Mouse (Mus musculus): ENCODE data around the gene Aktip.

GRCm38 (mm10) chr8:91201184-91201583 lies 1.4 kb upstream of the Aktip start:
- peak; percentile 11; the same call in 1 of the 2 replicates for TF ChIP-seq CTCF (conservative IDR thresholded peaks at IDR 0.05; ENCODE audit: low read length)
- no peak for TF ChIP-seq NANOG (IDR thresholded peaks at IDR 0.05; ENCODE audit: borderline replicate concordance, low read length)
